Mouse (Mus musculus) spleen, postnatal 36 days (tissue): Measurements from ENCODE around the gene Arsa.

Experiments
- DNase-seq, 2 experiments: peaks; one replicate each; pipeline ENCODE4 v3.0.0; 2022; ENCODE audit warnings: low spot score in 2 of 2, mixed read lengths in 1 of 2

Arsa gene

GRCm38 (mm10) chr15:89496131-89496530 lies 18.9 kb upstream of the Arsa start:
- no peak for DNase-seq

DNA sequence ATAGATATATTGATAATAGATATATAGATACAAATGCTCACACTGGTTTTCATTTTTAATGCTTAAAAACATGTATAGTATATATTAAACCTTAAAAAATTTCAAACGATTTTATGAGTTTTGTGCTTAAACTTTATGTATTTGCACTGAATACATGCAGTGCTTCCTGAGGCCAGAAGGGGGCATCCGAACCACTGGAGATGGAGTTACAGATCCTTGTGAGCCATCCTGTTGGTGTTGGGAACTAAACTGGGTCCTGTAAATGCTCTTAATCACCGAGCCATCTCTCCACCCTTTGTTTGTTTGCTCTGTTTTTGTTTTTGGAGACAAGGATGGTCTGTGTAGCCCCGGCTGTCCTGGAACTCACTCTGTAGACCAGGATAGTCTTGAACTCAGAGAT lies 17.7 kb upstream of the Arsa start:
- DNase-seq = no peak

DNA sequence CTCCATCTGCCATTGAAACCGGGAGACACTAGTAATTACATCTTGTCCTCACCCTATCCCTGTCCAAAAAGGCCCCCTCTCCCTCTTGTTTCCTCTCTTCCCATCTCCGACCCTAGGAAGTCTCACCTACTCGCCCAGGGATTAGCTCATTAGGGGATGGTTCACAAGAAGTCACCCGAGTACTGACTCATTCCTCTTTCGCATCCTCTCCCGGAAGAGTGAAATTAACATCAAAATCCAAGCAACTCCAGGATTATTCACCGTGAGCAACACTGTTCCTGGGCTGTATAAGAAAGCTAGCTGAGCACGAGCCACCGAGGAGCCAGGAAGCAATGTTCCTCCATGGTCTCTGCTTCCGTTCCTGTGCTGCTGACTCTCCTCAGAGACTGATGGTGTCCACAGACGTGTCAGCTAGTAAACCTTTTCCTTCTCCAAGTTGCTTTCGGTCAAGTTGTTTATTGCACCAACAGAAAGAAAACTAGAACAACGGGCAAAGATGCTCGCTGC lies 11.4 kb upstream of the Arsa start:
- DNase-seq = no peak

DNA sequence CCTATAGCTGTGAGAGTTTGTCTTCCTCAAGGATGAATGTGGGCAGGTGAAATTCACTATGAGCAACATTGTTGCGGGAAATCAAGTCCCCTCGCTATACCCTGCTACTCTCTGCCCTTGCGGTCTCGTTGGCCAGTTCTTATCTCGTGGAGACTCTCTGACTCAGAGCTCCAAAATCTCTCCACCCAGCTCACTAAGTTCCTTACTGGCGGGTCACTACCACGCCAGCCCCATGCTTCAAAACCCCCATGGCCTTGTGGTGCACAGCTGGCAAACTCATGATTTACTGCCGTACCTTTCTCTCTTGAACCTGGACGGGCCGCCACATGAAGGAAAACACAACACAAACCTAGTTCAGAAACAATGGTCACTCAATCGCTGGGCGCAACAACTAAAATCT lies 11.0 kb upstream of the Arsa start:
- no peak for DNase-seq

DNA sequence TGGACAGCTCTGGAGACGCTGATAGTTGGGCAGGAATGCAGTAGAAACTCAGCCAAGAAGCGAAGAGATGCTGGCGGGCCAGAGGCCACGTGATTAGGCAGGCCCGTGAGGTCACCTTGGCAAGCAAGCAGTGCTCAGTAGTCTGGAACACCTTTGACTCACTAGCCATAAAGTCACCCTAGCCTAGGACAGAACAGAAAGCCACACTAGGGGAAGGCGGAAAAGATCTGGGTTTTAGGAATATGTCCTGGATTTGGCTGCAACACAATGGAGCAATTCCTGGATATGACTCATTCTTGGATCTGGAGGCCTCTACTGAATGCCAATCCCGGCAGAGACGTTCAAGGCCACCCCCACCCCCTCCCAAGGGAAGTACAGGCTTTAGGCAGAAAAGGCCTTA lies 3.4 kb upstream of the Arsa start:
- no peak for DNase-seq

GRCm38 (mm10) chr15:89478622-89479021 lies 1.4 kb upstream of the Arsa start:
- no peak for DNase-seq

DNA sequence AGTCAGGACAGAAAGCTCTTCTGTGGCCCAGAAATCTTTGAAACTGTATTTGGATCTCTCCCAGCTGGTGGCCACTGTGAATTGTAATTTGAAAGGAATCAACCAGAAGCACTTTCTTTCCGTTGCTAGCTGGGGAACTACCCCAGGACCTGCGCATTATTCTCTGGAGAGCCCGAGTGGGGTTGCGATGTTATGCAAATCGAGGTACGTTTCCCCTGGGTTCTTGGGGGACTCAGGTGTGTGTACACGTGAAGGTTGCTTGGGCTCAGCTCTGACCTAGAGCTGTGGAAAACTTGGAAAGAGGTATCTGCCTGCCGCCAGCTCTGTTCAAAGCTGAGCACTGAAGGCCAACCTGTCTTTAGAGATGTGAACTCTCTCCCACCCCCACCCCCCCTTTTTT lies 581 bp upstream of the Arsa start:
- DNase-seq = no peak

- DNase-seq = no peak
Measured at GRCm38 (mm10) chr15:89476475-89476815, 780 bp downstream of the Arsa start.

- peak; percentile 94 for DNase-seq
Measured at GRCm38 (mm10) chr15:89475611-89476474, 1.4 kb downstream of the Arsa start.

DNA sequence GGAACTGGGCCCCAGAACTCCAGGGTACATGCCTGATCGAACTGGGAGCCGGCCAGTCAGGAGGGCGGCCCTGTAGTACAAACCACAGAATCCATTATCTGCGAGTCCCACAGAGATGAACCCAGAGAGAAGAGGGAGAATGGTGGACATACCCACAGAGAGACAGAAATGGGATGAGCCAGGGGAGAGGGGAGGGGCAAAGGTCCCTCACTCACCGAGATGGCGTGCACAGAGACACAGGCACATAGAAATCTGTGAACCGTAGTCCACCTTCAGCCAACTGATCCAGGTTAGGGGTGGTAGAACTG lies 2.0 kb downstream of the Arsa start:
- no peak for DNase-seq

- DNase-seq = no peak
Measured at GRCm38 (mm10) chr15:89474596-89475292, 2.5 kb downstream of the Arsa start.

- DNase-seq = no peak
Measured at GRCm38 (mm10) chr15:89473921-89474320, 3.3 kb downstream of the Arsa start.

- DNase-seq = no peak
Measured at GRCm38 (mm10) chr15:89473370-89473769, 3.9 kb downstream of the Arsa start.

- DNase-seq = no peak
Measured at GRCm38 (mm10) chr15:89471476-89471875, 5.7 kb downstream of the Arsa start.

DNA sequence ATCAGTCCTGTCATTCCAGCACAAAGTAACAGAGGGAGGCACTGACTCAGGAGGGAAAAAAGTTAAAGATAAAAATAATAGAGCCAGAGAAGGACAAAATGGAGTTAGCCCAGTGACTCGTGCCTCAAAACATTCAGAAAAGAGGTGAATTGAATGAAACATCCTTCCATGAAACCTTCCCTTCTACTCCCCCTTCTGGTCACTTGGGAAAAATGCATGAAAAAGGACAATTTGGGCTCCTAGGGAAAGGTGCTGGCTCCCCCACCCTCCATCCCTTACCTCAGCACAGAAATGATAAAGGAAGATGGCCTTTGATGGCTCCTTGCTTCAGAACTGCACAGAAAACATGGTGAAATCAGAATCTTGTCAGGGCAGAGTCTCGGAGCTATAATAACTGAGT lies 8.6 kb downstream of the Arsa start:
- no peak for DNase-seq

GRCm38 (mm10) chr15:89465052-89465451 lies 12.2 kb downstream of the Arsa start:
- DNase-seq = no peak

DNA sequence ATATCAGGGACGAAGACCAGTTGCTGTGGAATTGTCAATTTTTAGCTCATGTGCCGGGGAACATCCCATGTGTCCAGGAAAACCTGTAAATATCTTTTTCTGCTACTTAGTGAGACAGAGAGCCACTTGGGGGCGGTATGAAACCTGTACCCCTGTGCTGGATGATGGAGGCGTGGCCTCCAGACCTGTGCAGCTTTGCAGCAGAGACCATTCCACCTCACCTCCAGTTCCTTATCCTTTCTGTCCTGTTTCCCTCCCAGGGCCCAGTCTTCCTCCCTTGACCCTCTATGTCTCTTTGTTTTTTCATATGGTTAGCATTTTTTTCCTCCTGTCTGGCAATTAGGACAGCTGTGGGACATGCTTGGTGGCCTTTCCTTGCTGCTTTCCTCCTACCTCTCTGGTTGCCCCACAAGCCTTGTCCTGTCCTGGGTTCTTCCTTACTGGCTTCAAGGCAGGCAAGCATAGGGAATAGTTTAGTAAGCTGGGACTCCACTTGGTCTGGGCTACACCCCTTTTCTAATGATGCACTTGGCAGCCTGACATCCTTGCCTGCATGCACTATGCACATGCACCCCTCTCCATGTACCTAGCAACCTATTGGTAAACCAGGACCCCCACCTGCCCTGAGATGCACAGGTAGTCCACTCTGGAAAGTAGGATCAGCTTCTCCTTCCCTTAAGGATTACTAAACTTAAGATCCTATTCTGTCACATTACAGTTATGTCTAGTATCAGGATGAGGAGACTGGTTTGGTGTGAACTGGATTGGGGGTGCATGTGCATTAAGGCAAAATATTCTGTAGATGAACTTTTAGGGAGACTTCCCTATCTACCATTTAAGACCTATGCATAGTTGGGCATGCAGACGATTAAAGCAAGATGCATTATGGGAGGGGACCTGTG lies 13.6 kb downstream of the Arsa start:
- no peak for DNase-seq

DNA sequence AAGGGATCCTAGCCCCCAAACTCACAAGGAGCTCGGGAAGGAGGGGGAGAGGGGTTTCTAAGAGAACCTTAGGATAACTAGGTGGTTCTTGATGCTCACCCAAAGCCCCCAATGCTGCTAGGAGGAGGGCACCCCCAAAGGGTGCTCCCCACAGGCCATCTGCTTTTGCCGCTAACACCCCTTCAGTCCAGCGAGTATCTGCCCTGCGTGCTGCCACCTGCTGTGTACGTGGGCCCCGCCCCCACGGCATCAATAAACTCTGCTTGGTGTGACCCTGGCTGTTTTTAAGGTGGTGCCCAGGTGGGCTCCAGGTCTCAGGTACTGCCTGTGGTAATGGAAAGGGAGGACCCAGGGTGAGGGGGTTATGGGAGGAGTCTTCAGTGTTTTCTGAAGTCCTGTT lies 15.0 kb downstream of the Arsa start:
- no peak for DNase-seq

DNA sequence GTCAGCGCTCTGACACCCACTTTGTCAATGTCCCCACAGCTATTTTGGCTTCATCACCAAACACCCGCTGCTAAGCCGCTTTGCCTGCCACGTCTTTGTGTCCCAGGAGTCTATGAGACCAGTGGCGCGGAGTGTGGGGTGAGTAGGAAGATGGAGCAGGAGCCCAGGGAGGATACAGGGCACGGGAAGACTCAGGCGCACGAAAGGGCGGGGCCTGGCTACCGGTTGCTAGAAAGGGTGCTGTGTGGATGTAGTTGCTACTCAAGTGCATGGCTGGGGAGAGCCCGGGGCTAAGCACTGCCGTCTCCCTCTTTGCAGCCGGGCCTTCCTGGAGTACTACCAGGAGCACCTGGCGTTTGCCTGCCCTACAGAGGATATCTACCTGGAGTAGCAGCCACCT lies 15.9 kb downstream of the Arsa start:
- DNase-seq = no peak

GRCm38 (mm10) chr15:89460298-89460697 lies 16.9 kb downstream of the Arsa start:
- no peak for DNase-seq

DNA sequence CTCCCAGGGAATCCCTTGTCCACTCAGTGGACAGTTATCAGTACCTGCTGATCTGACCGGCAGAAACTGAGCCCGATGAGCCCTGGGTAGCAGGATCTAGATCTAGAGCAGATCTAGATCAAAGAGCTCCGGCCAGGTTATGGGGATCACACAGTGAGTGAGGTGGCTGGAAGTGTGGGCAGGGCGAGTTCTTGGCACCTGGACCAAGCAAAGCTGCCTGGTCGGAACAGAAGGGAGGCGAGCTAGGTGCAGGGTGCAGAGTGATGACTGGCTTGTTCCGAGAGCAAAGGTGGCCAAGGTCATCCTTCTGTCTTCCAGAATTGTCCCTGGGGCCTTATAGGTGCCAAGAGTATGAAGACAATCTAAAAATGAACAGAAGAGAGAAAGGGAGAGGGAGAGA lies 17.4 kb downstream of the Arsa start:
- DNase-seq = no peak

GRCm38 (mm10) chr15:89458942-89459341 lies 18.3 kb downstream of the Arsa start:
- DNase-seq = peak in 1 of 2 experiments; percentile 29
